Mouse (Mus musculus) right cerebral cortex, postnatal 14 days (tissue): ENCODE measurements at regions not wholly inside any gene's neighbourhood (a gene's known extent, or its start where the extent isn't known, plus 50 kb on each side); places are given as distances from the start of the nearest gene placed in this dataset.

Experiments used
- DNase-seq: peaks from one replicate; pipeline ENCODE4 v3.0.0; 2022

- no peak for DNase-seq
These were observed 2310.3 kb upstream of the Lrrc6 start for GRCm38 (mm10) chr15:68811041-68811440.

- peak; percentile 54 for DNase-seq
These were observed 2309.9 kb upstream of the Lrrc6 start for GRCm38 (mm10) chr15:68810593-68810992.

- no peak for DNase-seq
These were observed 2307.5 kb upstream of the Lrrc6 start for GRCm38 (mm10) chr15:68808175-68808574.

- DNase-seq, result no peak
These were observed 2303.5 kb upstream of the Lrrc6 start for GRCm38 (mm10) chr15:68804254-68804653.

- no peak for DNase-seq
These were observed 2301.1 kb upstream of the Lrrc6 start for GRCm38 (mm10) chr15:68801763-68802162.

- DNase-seq, result no peak
These were observed 2296.7 kb upstream of the Lrrc6 start for GRCm38 (mm10) chr15:68797406-68797805.

- peak; percentile 27 for DNase-seq
These were observed 2294.7 kb upstream of the Lrrc6 start for GRCm38 (mm10) chr15:68795239-68795960.

GRCm38 (mm10) chr15:68759948-68760347 lies 2259.2 kb upstream of the Lrrc6 start:
- DNase-seq, result no peak

GRCm38 (mm10) chr15:68755255-68755654 lies 2254.5 kb upstream of the Lrrc6 start:
- DNase-seq, result no peak

- DNase-seq, result peak; percentile 50
These were observed 2254.1 kb upstream of the Lrrc6 start for GRCm38 (mm10) chr15:68754834-68755233.

- peak; percentile 15 for DNase-seq
These were observed 2238.6 kb upstream of the Lrrc6 start for GRCm38 (mm10) chr15:68739344-68739743.

GRCm38 (mm10) chr15:68721250-68721649 lies 2220.5 kb upstream of the Lrrc6 start:
- no peak for DNase-seq

GRCm38 (mm10) chr15:68719486-68719885 lies 2218.8 kb upstream of the Lrrc6 start:
- no peak for DNase-seq

GRCm38 (mm10) chr15:68714337-68714736 lies 2213.6 kb upstream of the Lrrc6 start:
- peak; percentile 18 for DNase-seq

- DNase-seq, result no peak
These were observed 2206.6 kb upstream of the Lrrc6 start for GRCm38 (mm10) chr15:68707306-68707705.

GRCm38 (mm10) chr15:68695041-68695650 lies 2194.4 kb upstream of the Lrrc6 start:
- DNase-seq, result peak; percentile 15

GRCm38 (mm10) chr15:68667462-68667861 lies 2166.8 kb upstream of the Lrrc6 start:
- DNase-seq, result no peak

GRCm38 (mm10) chr15:68665331-68665730 lies 2164.6 kb upstream of the Lrrc6 start:
- no peak for DNase-seq

GRCm38 (mm10) chr15:68656722-68657121 lies 2156.0 kb upstream of the Lrrc6 start:
- no peak for DNase-seq

- DNase-seq, result no peak
These were observed 2154.3 kb upstream of the Lrrc6 start for GRCm38 (mm10) chr15:68655046-68655445.

GRCm38 (mm10) chr15:68650609-68651008 lies 2149.9 kb upstream of the Lrrc6 start:
- no peak for DNase-seq

GRCm38 (mm10) chr15:68650033-68650432 lies 2149.3 kb upstream of the Lrrc6 start:
- DNase-seq, result no peak

GRCm38 (mm10) chr15:68646865-68647264 lies 2146.2 kb upstream of the Lrrc6 start:
- no peak for DNase-seq

- peak; percentile 21 for DNase-seq
These were observed 2144.2 kb upstream of the Lrrc6 start for GRCm38 (mm10) chr15:68644862-68645261.

- DNase-seq, result no peak
These were observed 2134.9 kb upstream of the Lrrc6 start for GRCm38 (mm10) chr15:68635633-68636032.
